Mouse (Mus musculus) limb, embryonic 13.5 days (tissue): ENCODE measurements around the gene Jund. TPM values are rescaled to one million over a fixed set of nuclear protein-coding genes. Genes with fewer than 3 reads are reported as not detected.

ENCODE experiments used
- ATAC-seq: fragments of 200-750 bp; cut with Nextera tagmentation; 2 replicates; pipeline ENCODE4 v1.8.0; 2017; ENCODE audit warnings: low read depth, moderate number of reproducible peaks, moderate TSS enrichment; ENCODE audit not compliant: low FRiP score
- H3K27ac ChIP-seq: fragments of 300-500 bp; sonication (generic); 2 replicates; pipeline ENCODE4 v1.5.1; 2015; ENCODE audit warnings: inconsistent platforms, mild to moderate bottlenecking, moderate library complexity
- H3K27me3 ChIP-seq: fragments of 300-500 bp; sonication (generic); 2 replicates; pipeline ENCODE4 v1.6.1; 2015; ENCODE audit warnings: mild to moderate bottlenecking, inconsistent platforms
- H3K36me3 ChIP-seq: fragments of 300-500 bp; sonication (generic); 2 replicates; pipeline ENCODE4 v1.6.1; 2015; ENCODE audit warnings: inconsistent platforms, mild to moderate bottlenecking, moderate library complexity
- H3K4me1 ChIP-seq: fragments of 300-500 bp; sonication (generic); 2 replicates; pipeline ENCODE4 v1.6.1; 2015; ENCODE audit warnings: inconsistent platforms
- H3K4me2 ChIP-seq: fragments of 300-500 bp; sonication (generic); replicated peaks from 2 replicates; pipeline ENCODE4 v1.6.1; 2015; ENCODE audit warnings: inconsistent platforms, mild to moderate bottlenecking, moderate library complexity
- H3K4me3 ChIP-seq: fragments of 300-500 bp; sonication (generic); 2 replicates; pipeline ENCODE4 v1.5.1; 2015; ENCODE audit warnings: moderate library complexity, mild to moderate bottlenecking, inconsistent platforms
- H3K9ac ChIP-seq: fragments of 300-500 bp; sonication (generic); 2 replicates; pipeline ENCODE4 v1.6.1; 2015; ENCODE audit warnings: mild to moderate bottlenecking, inconsistent platforms
- H3K9me3 ChIP-seq: fragments of 300-500 bp; sonication (generic); 2 replicates; pipeline ENCODE4 v1.6.1; 2016; ENCODE audit warnings: inconsistent platforms
- WGBS: fragments of 180-500 bp; shearing (Covaris S2); methylation state at CpG from one replicate; pipeline ENCODE4 v1.1.7; 2015; 5-methylcytosine and 5-hydroxymethylcytosine counted together
- polyA plus RNA-seq: library from polyadenylated mRNA; unstranded; fragments of >200 nt; fragmentation: Nextera tagmentation; extraction: Ambion mirVana; gene quantifications from 2 replicates; pipeline ENCODE4 v1.2.1, GENCODE M21; 2015

Jund gene
- 57.3 and 61.1 TPM in 2 replicates for polyA plus RNA-seq

DNA sequence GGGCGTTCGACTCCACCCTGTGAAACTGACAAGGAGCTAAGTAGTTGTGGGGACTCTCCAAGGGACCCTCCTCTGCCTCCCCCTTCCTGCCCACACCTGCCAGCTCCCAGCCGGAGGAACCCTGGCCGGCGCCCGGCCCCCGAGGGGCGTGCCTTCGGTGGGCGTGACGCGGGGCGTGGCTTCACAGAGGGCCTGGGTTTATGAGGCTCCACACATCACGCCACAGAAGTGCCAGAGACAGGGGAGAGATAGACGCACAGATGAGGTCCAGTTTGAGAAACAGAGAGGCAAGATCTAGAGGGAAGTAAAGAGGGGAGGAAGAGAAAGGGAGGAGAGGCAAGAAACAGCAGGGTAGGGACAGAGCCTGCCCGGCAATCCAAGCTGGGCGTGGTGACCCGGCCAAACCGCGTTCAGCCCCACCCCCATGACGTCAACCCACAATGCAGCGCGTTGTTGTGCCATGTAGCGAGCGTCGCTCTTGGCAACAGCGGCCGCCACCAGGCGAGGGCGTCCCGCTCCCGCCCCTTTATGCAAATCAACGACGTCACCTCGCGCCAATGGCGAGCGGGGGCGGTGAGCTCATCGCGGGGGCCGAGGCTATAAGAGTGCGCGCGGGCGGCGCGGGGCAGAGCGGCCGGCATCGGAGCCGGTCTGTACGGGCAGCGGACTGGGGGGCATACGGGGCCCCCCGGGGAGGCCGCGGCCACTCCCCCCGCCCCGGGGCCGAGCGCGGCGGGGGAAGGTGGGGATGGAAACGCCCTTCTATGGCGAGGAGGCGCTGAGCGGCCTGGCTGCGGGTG, at the start of gene Jund:
TSS of gene Jund (plus strand) at position 640 of the 800 bp plus-strand sequence.
- H3K4me1 ChIP-seq, result peaks cover 64% of the 10 kb centered on the region
- peak within 1 kb of the TSS; percentile 100 for H3K9ac ChIP-seq
- H3K4me3 ChIP-seq, result peak within 1 kb of the TSS; percentile 97
- peak; percentile 91 for ATAC-seq
- H3K9me3 ChIP-seq, result no peaks in the 10 kb centered on the region
- peak within 1 kb of the TSS; percentile 98 for H3K27ac ChIP-seq
- no peaks in the 10 kb centered on the region for H3K27me3 ChIP-seq
- peaks cover 15% of the 10 kb centered on the region; the same call in 1 of the 2 replicates for H3K36me3 ChIP-seq
- WGBS, result under 1% methylated on average over 69 of the region's 69 CpGs
- peak within 1 kb of the TSS; percentile 75 for H3K4me2 ChIP-seq

DNA sequence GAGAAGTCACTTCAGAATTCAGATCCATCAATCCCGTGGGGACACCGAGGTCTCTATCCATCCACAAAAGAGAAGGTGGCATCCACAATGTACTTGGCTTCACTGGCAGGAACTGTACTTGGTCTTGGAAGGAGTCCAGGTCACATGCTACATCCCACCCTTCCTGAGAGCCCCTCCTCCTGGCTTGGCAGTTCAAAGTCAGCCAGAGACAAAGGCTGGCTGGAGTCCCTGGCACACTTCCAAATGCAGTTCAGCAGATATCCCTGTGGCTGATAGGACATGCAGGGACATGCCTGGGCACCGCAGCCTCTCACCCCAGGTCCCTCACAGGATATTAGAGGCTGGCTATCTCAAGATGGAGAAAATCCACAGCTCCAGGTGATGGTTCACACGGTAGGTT, 49.4 kb upstream of the Jund start:
- Histone ChIP-seq H3K9me3 (no peaks in the 10 kb centered on the region), H3K4me1 (peaks cover 48% of the 10 kb centered on the region), H3K4me3 (no peak overlapping the region), H3K4me2 (no peak overlapping the region), H3K27ac (peak overlapping the region; percentile 28; the same call in 1 of the 2 replicates), H3K36me3 (peaks cover 52% of the 10 kb centered on the region), H3K27me3 (no peaks in the 10 kb centered on the region), H3K9ac (0 out of 2 replicates have a peak overlapping the region, but pooled peaks have one; percentile 1)
- ATAC-seq, result 0 out of 2 replicates have a peak, but pooled peaks have one; percentile 7
- 71% methylated on average over 4 of the region's 4 CpGs for WGBS

- Histone ChIP-seq H3K4me3 (no peak overlapping the region), H3K27me3 (no peaks in the 10 kb centered on the region), H3K36me3 (peaks cover 62% of the 10 kb centered on the region), H3K4me1 (peaks cover 44% of the 10 kb centered on the region), H3K4me2 (no peak overlapping the region), H3K27ac (no peak overlapping the region; the same call in 1 of the 2 replicates), H3K9ac (no peak overlapping the region; the same call in 1 of the 2 replicates), H3K9me3 (no peaks in the 10 kb centered on the region)
- 93% methylated on average over 17 of the region's 17 CpGs for WGBS
- no peak for ATAC-seq
These were observed 48.4 kb upstream of the Jund start for GRCm38 (mm10) chr8:70650351-70650750.

DNA sequence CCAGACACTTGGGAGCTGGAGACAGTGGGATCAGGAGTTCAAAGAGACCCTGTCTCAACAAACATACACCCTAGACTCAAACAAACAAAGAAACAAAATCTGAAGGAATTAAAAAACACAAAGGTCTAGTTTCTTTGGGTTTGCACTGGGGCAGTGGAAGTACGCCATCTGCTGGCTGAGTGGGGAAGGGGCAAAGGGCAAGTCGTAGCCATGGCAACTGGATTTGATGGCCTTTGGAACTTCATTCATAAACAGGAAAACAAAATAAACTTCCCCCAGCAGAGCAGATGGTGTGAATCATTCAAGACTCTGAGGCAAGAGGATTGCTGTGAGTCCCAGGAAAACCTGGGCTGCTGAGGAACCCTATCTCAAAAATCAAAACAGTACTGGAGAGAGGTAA, 45.5 kb upstream of the Jund start:
- H3K4me1 ChIP-seq, result peaks cover 29% of the 10 kb centered on the region
- no peak overlapping the region for H3K4me3 ChIP-seq
- no peak overlapping the region for H3K4me2 ChIP-seq
- no peaks in the 10 kb centered on the region for H3K27me3 ChIP-seq
- 63% methylated on average over 2 of the region's 2 CpGs for WGBS
- no peaks in the 10 kb centered on the region for H3K9me3 ChIP-seq
- ATAC-seq, result no peak
- no peak overlapping the region for H3K27ac ChIP-seq
- no peak overlapping the region for H3K9ac ChIP-seq
- peaks cover 85% of the 10 kb centered on the region for H3K36me3 ChIP-seq

DNA sequence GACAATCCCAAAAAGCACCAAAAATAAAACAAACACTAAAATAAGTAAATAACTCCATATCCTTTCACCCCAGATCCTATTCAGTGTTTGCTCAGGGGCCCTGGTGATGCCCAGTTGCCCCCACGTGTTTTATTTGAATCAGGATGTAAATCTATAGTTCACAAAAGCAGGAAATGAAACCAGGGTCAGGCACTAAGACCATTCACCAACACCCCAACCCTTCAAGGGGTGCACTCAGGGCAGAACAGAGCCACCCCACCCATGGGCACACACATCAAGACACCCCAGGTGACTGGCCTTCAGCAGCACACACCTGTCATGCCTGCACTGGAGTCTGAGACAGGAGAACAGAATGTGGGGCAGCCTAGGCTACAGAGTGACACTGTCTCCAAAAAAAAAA, 44.6 kb upstream of the Jund start:
- WGBS, result 71% methylated on average over 1 of the region's 1 CpGs

DNA sequence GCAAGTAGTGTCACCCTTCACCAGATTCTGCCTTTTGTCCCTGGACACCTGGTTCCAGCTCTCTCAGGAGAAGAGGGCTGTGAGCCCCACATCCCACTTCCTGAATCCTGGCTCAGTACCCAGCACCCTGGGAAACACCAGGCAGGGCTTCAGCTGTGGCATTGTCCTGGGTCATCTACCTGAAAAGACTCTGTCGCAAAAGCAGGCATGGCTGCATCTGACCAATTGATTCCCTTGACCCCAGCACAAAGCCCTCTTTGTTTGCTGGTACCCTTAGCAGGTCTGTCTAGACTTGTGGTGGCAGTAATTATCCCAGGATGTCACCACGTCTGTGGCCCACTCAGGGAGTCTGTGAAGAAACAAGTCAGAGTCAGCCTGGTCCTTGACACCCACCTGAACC, 43.3 kb upstream of the Jund start:
- peaks cover 66% of the 10 kb centered on the region for H3K36me3 ChIP-seq
- peaks cover 27% of the 10 kb centered on the region for H3K4me1 ChIP-seq
- H3K9ac ChIP-seq, result no peak overlapping the region; the same call in 1 of the 2 replicates

More for the DNA sequence above, 44.6 kb upstream of the Jund start:
- no peak overlapping the region for H3K4me3 ChIP-seq
- no peak overlapping the region for H3K4me2 ChIP-seq
- peaks cover 77% of the 10 kb centered on the region for H3K36me3 ChIP-seq
- H3K9ac ChIP-seq, result no peak overlapping the region
- peaks cover 28% of the 10 kb centered on the region for H3K4me1 ChIP-seq
- H3K27me3 ChIP-seq, result no peaks in the 10 kb centered on the region
- ATAC-seq, result no peak
- H3K9me3 ChIP-seq, result no peaks in the 10 kb centered on the region
- no peak overlapping the region for H3K27ac ChIP-seq

DNA sequence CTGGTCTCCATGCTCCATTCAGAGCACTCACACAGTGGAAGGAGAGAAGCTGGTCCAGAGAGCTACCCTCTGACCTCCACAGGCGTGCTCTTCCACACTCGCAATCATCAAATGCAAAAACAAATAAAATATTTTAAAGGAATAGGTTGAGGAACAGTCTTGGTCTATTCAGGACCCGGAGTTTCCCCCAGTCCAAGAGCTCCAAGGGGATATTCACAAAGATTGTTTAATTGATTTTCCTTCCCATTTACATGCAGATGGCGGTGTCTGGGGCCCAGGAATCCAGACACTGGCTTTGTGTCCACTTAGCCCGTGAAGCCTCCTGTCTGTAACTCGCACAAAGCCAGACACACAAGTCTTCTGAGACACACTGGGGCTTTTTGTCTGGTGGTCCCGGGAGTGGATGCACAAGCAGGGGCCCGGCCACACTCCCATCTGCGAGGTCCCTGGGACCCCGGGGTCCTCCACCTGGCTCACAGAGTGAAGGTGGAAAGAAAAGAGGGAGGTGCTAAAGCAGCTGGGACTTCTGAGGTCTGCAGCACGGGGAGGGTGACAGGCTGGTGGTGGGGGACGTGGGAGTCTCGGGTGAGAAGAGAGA, 42.5 kb upstream of the Jund start:
- Histone ChIP-seq H3K4me1 (peaks cover 28% of the 10 kb centered on the region), H3K4me3 (no peak overlapping the region), H3K4me2 (no peak overlapping the region), H3K27ac (no peak overlapping the region), H3K27me3 (no peaks in the 10 kb centered on the region), H3K9ac (peak overlapping the region; percentile 31; the same call in 1 of the 2 replicates), H3K9me3 (no peaks in the 10 kb centered on the region), H3K36me3 (peaks cover 57% of the 10 kb centered on the region)
- no peak for ATAC-seq
- 68% methylated on average over 13 of the region's 13 CpGs for WGBS

More for the DNA sequence above, 43.3 kb upstream of the Jund start:
- no peaks in the 10 kb centered on the region for H3K9me3 ChIP-seq
- H3K4me2 ChIP-seq, result no peak overlapping the region
- no peaks in the 10 kb centered on the region for H3K27me3 ChIP-seq
- no peak overlapping the region for H3K4me3 ChIP-seq
- no peak for ATAC-seq
- no peak overlapping the region for H3K27ac ChIP-seq
- 40% methylated on average over 2 of the region's 2 CpGs for WGBS

DNA sequence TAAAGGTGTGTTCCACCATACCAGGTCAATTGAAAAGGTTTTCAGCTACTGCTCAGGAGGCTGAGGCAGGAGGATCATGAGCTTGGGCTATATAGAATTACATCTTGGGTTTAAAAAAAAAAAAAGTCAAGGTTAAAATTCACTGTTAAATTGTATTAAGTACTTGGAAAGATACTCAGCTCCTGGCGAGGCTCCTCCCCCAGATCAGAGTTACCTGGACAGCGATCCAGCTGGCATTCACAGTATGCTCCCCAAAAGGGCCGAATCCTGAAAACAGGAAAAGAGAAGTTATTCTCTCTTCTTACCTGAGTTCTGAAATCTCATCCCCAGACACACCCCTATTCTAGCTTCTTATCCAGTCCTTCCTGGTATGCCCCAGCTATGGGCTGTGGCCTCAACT, 41.5 kb upstream of the Jund start:
- no peak overlapping the region for H3K4me3 ChIP-seq
- H3K27ac ChIP-seq, result no peak overlapping the region
- H3K36me3 ChIP-seq, result peaks cover 48% of the 10 kb centered on the region
- WGBS, result 92% methylated on average over 3 of the region's 3 CpGs
- ATAC-seq, result no peak
- no peaks in the 10 kb centered on the region for H3K9me3 ChIP-seq
- peaks cover 28% of the 10 kb centered on the region for H3K4me1 ChIP-seq
- H3K27me3 ChIP-seq, result no peaks in the 10 kb centered on the region
- H3K4me2 ChIP-seq, result peak overlapping the region; percentile 90; the same call in 1 of the 2 replicates
- H3K9ac ChIP-seq, result no peak overlapping the region

DNA sequence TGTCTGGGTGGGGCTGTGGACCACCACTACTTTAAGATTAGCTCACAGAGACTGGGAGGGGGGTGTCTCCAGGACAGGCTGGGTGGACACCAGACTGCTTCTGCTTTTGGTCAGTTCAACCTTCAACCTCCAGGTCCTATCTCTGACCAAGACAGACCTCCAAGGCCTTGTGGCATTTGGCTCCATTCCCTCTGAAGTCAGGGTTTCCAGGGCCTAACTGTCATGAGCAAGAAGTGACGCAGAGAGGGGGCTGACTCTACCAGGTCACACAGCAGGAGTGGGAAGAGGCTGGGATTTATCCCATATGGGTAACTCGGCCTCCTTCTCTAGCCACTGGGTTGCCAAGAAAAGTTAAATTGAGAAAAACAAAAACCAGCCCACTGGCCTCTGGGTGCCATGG, 41.0 kb upstream of the Jund start:
- Histone ChIP-seq H3K4me2 (peak overlapping the region; percentile 90; the same call in 1 of the 2 replicates), H3K27ac (no peak overlapping the region), H3K27me3 (no peaks in the 10 kb centered on the region), H3K4me1 (peaks cover 28% of the 10 kb centered on the region), H3K9me3 (no peaks in the 10 kb centered on the region), H3K4me3 (peak overlapping the region; percentile 82; the same call in 1 of the 2 replicates), H3K9ac (peak overlapping the region; percentile 35; the same call in 1 of the 2 replicates), H3K36me3 (peaks cover 43% of the 10 kb centered on the region)
- no peak for ATAC-seq
- 94% methylated on average over 2 of the region's 2 CpGs for WGBS

DNA sequence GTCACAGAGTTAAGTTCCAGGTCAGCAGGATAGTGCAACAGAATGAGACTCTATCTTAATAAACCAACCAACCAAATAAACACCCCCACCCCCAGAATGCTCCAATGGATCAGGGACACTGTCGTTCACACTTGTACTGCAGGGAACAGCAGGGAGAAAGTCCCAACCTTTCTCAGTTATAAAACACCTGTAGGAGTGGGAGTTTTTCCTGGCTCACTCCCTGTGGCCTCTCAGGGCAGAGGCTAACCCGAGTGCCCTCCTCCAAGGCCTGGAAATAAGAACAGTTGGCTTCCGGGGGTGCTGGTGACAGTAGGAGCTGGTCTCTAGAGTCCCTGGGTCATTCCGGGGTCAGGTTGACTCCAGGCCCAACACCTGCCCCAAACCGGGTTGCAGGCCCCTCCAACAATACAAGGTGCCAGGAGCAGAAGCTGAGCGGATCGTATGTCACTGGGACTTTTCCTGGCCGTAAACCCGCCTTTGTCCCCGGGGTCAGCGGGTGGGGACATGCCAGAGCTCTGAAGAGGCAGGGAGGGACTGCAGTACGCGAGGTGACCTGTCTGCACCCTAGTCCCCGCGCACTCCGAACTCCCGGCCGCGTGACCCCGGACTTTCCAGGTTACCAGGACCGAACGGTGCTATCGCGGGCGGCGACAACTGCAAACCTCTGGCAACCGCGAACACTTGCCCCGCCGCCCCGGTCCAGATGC, 39.7 kb upstream of the Jund start:
- H3K4me1 ChIP-seq, result peaks cover 28% of the 10 kb centered on the region
- H3K9ac ChIP-seq, result peak overlapping the region; percentile 84
- no peaks in the 10 kb centered on the region for H3K27me3 ChIP-seq
- H3K36me3 ChIP-seq, result peaks cover 36% of the 10 kb centered on the region
- no peaks in the 10 kb centered on the region for H3K9me3 ChIP-seq
- peak overlapping the region; percentile 61 for H3K27ac ChIP-seq
- peak; percentile 46; the same call in 1 of the 2 replicates for ATAC-seq
- H3K4me2 ChIP-seq, result peak overlapping the region; percentile 90
- H3K4me3 ChIP-seq, result peak overlapping the region; percentile 82
- WGBS, result under 1% methylated on average over 31 of the region's 31 CpGs

GRCm38 (mm10) chr8:70659604-70660272, 39.0 kb upstream of the Jund start:
- ATAC-seq, result peak; percentile 96

More at GRCm38 (mm10) chr8:70659604-70660272, 39.0 kb upstream of the Jund start:
- Histone ChIP-seq H3K4me1 (peaks cover 28% of the 10 kb centered on the region), H3K9ac (peak overlapping the region; percentile 84), H3K27ac (peak overlapping the region; percentile 67), H3K27me3 (no peaks in the 10 kb centered on the region), H3K36me3 (peaks cover 29% of the 10 kb centered on the region), H3K4me2 (peak overlapping the region; percentile 90), H3K9me3 (no peaks in the 10 kb centered on the region), H3K4me3 (peak overlapping the region; percentile 82)
- under 1% methylated on average over 42 of the region's 44 CpGs for WGBS
